Mouse (Mus musculus) testis, postnatal 14 days (tissue): ENCODE measurements at regions not wholly inside any gene's neighbourhood (a gene's known extent, or its start where the extent isn't known, plus 50 kb on each side); places are given as distances from the start of the nearest gene placed in this dataset.
"Not testable (repeated sequence)": the region's sequence is repeated elsewhere in the genome, so short reads cannot be mapped to it uniquely, and the experiment has no call there.

Experiments
- DNase-seq: peaks from one replicate; pipeline ENCODE4 v3.0.0; 2021; ENCODE audit warnings: low spot score

DNA sequence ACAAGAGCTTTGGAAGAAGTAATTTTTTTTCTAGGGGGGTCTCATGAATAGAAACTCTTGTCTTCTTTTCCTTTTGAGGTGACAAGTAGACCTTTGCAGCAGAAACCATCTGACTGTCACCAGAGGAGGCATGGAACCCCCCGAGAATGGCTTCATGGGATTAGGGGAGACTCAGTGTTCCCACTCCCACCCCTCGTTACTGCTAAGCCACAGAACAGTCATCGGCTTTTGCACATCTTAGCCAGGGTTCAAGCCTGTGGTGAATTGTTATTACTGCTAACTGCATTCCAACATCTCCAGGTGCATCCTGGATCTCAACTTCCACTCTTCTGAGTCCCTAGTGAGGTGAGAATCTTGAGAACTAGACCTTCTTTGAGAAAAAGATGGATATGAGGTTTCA is 180.9 kb downstream of the Enc1 start:
- DNase-seq = no peak

DNA sequence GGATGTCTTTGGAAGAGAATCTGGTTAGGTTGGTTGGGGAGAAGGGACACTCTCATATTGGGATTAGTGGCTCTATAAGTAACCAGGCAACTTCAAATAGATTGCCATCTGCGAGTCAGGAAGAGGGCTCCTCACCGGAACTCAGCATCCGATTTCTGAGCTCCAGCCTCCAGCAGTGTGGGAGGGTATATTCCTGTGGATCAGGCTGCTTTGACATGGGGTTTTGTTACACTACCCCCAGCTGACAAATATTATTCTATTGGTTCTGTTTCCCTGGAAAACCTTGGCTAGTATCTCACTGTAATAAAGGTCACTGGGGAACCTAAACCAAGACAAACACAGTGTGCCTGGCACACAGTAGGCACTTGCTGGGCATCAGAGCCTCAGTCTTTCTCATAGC is 179.9 kb downstream of the Enc1 start:
- DNase-seq = no peak

DNA sequence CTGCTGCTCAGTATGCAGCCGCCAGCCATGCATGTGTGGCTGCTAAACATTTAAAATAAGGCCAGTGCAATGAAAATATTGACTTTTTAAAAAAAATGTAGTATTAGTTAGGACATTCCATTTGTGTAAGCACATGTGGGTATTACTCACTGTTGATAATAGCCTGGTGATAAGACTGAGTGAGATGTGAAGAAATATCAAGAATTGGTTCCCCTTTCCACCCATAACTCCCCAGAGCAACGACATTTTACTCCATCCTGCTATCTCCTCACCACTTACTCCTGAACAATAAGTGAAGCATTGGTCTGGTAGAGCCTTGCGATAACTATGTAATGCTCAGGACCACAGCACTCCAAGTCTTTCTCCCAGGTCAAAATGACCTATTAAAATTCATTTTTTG is 178.2 kb downstream of the Enc1 start:
- no peak for DNase-seq

DNA sequence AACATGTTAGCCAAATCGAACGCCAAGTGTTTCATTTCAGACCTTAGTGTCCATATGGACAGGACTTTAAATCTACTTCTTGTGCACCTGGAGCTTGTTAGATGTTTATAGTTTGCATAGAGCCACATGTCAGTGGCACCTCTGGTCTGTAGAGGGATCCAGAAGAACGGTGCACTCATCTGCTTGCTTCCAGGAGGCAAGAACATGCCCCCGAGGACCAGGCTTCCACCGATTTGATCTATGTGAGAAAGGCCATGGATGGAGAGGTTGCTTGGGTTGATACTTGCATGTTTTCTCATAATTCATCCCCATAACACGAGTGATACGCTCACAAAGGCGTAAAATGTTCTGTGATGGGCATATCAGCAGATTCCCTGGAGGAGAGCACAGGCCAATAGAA is 177.8 kb downstream of the Enc1 start:
- no peak for DNase-seq

DNA sequence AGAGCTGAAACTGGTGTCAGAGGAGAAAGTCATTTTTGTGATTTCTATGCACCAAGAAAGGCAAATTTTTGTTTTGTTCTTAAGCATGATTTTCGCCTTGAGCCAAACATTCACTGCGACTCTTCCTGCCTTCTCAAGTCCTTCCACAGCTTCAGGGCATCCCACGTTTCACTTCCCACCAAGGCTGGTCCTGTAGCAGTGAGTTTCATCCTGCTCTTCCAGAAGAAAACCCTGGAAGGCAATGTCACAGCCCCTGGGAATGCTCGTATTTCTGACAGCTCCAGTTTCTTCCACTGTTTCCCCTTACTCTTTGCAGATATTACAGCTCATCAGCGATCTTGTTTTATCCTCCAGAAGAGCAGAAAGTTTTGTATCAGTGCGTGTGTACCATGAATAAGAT is 177.2 kb downstream of the Enc1 start:
- DNase-seq = no peak

DNA sequence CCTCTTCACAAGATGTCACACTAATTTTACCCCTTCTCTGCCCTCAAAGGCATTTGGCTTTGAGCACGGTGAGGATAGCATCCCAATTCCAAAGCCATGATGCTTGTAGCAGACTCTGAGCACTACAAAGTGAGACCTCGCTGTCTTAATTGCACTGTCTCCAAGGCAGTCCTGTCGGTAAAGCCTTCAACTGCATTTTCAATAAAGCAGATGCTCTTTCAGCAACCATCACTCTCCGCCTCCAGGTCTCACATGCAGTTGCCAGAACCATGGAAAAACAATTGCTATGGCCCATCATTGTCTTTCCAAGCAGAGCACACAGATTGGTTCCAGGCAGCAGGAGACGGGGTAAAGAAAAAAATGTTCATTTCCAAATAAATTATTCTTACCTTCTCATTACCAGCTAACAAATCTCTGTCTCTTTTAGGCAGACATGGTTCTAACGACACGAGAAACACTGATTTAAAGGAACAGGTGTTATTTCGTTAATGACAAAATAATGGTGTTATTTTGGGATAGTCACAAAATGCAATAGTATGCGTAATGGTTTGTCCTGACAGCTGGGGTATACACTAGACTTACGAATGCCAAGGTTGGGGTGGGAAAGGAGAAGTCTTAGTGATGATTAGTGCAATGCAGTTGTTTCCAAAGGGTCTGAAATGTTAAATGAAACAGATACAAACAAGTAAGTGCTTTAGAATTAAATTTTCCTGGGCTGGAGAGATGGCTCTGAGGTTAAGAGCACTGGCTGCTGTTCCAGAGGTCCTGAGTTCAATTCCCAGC is 175.2 kb downstream of the Enc1 start:
- no peak for DNase-seq

DNA sequence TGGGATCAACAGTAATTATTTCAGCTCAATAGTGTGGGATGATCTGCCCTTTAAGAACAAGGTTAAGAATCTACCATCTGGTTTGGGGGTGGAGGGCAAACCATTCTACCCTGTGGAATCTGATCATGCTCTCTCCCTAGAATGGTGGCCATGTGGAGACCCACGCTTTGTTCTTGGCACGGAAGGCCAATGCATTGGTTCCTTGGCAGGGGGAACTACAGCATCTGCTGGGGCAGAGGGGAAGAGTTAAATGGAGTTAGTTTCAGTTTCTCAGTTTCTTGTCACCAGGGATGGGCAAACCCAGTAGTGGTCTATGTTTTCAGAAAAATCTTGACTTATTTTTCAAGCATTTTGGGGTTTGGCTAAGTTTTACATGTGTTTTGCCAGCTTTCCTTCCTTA is 174.5 kb downstream of the Enc1 start:
- DNase-seq = no peak

DNA sequence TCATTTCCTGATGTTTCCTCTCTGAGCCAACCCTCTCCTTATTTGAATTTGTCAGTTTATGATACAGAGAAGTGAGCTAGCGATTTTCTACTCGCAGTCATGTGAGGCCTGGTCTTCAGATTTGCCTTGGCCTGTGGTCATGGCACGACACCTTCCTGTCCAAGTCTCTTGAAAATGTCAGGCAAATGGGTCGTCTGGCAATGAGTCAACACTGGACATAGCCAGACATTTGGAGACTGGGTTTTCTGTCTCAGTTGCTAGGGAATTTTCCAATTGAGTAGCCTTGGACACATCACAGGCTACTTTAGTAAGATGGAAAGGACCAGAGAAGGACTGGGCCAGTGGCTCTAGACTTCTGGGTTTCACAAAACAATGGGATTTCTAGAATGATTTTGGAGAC is 171.2 kb downstream of the Enc1 start:
- DNase-seq = no peak

DNA sequence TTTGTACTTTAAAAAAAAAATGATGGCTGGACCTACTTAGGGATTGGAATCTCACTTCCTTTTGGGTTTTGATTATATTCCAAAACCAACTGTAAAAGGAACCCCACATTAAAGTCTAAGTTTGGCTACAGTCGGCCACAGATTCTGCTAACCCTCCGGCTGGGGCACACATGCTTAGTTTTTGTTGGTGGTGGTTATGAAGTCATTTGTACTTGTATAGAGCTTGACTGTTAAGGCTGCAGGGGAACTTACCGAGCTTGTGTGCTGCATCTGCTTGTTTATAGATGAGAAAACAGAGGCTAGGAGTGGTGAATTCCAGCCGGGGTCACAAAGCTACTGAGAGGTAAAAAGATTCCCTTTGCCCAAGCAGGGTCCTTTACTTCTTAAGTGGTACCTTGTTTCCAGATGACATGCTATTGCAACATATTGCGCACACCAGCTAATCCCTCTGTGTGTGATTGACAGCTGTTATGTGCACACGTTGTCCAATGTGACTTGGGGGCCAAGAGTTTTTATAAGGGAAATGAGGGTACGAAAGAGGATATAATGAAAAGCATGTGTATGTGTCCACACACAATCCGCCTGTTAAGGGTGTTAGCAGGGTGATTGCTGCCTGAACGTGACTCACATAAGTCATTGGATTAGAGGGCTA is 169.8 kb downstream of the Enc1 start:
- no peak for DNase-seq

DNA sequence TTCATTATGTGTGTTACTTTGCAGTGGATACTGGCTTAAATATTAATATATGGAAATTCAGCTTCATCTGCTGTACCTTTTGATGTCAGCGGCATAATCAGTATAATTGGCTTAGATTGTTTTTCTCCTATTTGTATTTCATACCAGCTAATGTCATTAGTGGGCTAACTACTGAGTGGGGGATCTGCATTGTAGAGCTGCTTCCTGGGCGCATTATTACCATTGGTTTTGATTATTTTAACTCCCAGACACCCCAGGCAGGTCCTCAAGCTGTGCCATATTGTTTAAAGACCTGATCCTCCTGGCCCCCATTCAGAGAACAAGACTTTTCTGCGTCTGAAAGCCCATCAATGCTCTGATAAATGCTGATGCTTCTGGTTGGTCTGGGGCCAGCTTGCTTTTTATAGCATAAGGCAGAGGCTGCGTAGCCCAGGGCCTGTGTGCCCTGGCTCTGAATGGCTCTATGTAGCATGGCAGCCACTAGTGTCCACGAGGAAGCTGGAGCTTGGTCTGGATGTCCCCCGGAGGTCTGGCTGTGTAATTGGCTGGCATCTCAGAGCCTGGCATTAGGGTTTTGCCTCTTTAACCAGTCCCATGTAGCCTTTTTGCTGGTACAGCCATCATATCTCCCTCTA is 169.1 kb downstream of the Enc1 start:
- DNase-seq = no peak

DNA sequence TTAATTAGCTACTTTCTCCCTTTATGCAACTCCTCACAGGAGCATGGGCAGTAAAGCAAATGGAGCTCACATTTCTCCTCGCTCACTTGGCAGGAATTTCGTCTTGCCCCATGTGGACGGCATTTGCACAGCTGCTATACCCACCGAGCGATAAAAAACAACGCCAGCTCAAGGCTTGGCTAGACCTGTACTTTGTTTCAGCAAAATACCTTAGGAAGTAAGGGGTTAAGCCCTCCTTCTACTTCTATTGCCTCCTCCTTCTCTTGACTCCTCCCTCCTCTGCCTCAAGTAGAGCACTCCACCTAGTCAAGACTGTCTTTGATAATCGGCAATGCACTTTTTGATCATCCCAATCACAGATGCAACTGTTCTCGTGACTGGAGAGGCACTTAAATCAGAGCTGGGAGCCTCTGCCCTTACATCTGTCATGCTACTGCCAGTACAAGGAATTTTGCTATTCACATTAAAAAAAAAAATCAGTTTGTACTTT is 168.4 kb downstream of the Enc1 start:
- no peak for DNase-seq

DNA sequence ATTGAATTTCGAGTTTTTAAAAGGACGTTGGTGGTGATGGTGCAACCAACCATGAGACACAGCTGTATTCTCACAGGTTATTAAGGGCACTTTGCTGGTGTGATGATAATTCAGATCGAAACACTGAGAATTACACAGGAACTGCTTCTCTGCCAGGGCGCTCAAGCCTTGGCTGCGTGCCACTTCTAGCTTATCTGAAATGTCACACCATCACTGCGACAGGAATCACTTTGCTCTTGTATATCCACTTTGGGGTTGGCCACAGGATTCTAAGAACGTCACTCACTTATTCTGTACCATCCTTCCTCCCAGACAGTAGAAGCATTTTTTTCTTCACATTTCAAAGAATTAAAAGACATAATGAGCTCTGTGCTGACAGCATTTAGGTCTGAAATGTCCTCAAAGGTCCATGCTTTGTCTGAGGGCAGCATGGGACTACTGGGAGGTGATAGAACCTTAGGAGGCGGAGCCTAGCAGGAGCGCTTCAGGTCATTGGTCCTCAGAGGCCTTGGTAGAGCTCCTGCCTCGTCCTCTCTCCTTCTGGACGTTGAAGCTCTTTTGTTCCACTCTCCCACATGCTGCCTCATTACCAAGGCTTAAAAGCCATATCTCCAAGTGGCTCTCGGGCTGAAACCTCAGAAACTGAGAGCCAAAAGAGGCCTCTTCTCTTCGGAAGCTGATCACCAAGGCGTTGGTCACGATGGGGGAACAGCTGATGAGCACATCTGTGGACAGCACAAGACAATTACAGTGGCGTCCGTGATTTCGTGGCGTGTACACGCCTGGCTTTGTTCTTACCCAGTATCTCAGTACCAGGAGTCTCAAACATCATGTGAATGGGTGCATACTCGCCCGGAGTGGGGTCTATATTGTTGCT is 167.7 kb downstream of the Enc1 start:
- DNase-seq = no peak

DNA sequence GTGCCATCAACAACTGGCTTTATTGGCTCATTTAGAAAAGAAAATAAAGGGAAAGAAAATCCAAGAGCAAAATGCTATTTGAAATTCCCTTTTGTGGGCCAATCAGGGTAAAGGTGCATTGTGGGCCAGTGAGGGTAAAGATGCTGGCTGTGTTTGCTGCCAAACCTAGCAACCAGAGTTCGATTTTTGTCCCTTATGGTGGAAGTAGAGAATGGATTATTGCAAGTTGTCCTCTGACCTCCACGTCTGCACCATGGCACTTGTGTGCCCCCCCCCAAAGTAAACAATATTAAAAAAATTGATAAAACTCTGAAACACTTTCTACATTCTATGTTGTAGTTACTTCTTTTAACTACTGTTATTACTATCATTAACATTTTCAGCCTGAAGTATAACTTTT is 166.9 kb downstream of the Enc1 start:
- DNase-seq = no peak

DNA sequence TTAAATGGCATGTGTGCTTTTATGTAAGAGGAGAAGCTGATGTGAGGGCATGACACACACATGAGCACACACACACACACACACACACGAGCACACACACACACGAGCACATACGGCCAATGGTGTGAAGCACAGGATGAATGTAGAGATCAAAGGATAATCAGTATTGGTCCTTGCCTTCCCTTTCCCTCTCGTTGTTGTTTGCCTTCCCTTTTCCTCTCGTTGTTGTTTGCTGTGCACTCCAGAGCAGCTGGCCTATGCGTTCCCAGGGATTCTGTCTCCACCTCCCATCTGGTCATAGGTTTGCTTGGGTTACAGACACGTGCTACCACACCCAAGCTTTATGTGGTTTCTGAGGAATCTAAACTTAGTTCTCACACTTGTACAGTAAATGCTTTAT is 165.8 kb downstream of the Enc1 start:
- DNase-seq = no peak

DNA sequence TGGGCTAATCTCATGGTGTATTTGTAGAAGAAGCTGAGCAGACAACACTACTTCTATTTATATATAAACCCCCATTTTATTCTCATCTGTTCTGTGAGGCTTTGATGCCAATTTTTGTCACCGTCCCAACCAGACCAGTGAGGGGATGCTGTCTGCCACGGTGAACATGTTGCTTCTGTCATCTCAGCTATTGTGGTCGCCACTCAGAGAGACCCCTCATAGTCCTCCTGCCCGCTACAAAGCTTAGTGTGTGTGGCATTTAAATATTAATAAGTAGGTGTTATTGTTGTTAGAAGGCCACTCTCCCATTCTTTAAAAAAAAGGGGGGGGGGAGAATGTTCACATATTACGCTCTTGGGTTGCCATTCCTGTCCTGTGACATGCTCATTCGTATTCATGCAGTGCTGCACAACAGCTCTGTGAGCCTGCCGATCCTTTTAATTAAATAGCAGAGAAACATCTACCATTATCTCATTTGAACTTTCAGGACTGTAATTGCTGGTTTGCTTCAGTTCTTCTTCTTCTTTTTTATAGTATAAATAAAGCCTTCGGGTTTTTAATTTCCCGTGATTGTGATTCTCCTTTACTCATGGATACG is 161.4 kb downstream of the Enc1 start:
- DNase-seq = no peak

DNA sequence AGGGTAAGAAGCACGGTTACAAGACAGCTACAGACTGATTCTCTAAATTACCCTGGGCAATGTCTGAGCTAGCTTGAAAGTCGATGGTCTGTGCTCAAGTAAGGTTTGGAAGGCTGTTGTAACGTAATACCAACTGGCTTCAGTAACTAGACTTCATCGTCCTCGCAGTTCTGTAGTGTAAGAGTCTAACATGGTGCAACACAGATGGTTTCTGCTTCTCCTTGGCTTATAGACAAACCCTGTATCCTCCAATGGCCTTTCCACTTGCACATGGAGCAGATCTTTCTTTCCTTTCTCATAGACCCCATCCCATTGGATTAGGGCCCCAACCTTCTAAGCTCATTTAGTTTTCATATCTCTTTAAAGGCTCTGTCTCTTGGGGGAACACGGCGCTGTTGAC is 160.7 kb downstream of the Enc1 start:
- no peak for DNase-seq

DNA sequence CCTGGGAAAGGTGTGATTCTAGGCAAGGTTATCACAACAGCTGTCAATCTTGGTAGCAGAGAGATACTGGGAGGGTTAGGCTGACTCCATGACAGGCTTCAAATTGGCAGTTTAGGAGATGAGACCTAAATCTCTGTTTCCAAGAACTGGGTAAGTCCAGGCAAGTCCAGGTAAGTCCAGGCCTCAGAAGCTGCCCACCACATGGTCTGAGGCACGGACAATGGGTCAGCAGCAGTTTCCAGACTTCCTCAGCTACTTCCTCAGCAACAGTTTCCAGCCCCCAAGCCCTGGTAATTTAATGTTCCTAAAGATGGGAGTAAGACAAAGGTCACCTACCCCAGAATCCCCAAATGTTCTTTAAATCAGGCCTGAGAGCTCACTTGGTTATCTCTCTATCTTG is 157.1 kb downstream of the Enc1 start:
- DNase-seq = no peak

DNA sequence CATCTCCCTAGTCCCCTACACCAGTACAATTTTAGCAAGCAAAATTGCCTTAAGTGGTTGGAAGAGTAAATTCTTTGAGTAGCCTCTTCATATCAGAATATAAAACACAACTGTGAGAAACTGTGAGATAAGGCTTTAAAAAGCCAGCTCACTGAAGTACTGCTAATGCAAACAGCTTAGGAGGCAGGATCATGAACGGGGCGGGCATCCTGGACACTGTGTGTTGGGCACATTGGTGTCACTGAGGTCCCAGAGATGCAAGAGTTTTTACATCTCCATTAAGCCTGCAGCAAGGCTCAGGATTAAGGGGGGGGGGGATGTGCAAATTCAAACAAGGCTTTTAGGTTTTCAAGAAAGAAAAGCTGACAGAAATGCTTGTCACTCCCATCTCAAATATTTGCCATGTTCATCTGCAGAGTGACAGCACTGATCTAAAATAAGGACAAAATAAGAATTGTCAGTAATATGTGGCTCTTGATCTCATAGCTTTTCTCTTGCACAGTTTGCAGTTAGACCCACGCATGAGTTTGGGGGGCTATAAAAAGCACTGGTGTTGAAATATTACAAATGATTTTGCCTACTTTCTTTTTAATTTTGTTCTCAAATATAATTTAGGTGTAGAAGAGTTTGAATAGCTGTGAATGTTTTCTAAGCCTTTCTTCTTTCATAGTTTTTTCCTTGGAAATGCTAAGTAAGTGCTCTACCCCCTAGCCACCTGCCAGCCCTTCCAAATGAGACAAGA is 156.2 kb downstream of the Enc1 start:
- DNase-seq = no peak

DNA sequence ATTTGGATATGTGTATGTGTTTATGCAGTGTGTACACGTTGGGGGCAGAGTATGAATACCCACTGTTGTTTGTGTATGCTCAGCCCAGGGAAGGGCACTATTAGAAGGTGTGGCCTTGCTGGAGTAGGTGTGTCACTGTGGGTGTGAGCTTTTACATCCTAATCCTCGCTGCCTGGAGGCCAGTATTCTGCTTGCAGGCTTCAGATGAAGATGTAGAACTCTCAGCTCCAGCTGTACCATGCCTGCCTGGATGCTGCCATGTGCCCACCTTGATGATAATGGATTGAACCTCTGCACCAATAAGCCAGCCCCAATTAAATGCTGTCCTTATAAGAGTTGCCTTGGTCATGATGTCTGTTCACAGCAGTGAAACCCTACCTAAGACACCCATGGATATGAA is 155.4 kb downstream of the Enc1 start:
- DNase-seq = not testable (repeated sequence)

DNA sequence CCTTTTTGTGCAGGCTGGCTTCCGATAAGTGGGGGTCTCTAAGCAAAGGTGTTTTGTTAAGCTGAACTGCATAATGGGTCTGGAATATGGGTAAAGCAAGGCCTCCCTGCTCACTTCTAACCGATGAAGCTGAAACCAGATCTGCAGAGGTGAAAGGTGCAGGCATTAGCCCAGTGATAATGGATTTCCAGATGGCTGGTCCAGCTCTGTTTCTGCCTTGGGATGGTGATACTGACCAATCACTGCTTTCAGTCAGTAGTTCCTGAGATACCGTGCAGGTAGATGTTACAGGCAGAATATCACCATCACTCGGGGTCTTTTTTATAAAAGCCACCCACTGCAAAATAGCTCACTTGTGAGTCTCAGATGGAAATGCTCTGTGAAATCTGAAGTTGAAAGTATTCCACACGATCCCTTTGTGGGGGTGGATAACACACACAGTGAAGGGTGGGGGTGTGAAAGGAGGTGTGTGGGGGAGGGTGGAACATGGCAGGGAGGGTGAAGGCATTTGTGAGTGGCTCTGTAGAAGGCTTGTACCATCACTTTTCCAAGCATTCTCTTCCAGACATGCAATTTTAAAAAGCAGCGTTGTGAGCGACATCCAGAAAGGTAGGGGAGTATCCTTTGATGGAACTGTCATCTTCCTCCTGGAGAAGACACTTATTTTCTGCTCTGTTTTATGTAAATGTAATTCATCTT is 154.0 kb downstream of the Enc1 start:
- DNase-seq = no peak

DNA sequence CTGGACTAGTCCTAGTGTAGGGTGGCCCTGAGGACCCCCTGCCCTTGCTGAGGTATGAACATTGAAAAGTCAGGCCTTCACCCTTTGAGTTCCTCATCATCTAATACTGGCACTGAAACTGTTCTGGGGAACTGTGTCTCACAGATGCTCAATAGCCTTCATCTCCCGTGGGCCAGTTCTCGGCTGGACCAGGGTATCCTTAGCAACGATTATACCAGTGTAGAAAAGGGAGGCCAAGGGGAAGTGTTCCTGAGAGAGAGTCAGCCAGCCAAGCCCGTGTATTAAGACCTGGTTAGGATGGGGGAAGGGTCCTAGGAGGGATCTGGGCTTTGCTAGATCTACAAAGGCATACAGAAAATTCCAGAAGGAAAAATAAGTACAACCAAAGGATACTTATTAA is 153.2 kb downstream of the Enc1 start:
- DNase-seq = no peak
